Mouse (Mus musculus) R1 (cell line): ENCODE results near the gene Cd300ld5.
"Not testable (repeated sequence)": the region's sequence is repeated elsewhere in the genome, so short reads cannot be mapped to it uniquely, and the experiment has no call there.

ENCODE experiments used
- DNase-seq: peaks from one replicate; pipeline ENCODE4 v3.0.0-alpha.2; 2018; ENCODE audit warnings: low read depth, low spot score

Cd300ld5 gene

DNA sequence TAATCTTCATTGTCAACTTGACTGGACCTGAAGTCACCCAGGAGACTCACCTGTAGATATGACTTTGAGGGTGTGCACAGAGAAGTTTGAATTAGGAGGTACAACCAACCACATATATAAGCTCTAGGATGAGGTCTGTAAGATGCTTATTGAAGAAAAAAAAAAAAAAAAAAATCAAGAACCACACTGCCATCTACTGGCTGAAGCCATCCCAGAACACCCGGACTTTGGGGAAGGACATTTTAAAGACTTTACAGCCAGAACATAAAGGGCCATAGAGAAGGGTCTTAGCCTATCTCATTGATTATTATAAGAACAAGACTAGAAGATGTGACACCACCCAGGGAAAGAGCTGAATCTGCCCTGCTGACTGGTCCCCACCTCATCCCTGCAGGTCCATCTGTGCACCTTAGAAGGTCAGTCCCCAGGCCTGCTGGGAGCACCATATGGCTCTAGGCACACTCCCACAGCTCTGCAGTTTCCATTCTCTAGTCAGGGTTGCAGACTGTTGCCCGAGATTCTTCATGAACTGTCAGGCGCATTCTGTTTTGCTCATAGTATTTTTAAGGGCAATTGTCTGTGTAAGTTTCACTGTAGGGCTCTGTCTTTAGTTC is 11.8 kb upstream of the Cd300ld5 start:
- peak; percentile 46 for DNase-seq

DNA sequence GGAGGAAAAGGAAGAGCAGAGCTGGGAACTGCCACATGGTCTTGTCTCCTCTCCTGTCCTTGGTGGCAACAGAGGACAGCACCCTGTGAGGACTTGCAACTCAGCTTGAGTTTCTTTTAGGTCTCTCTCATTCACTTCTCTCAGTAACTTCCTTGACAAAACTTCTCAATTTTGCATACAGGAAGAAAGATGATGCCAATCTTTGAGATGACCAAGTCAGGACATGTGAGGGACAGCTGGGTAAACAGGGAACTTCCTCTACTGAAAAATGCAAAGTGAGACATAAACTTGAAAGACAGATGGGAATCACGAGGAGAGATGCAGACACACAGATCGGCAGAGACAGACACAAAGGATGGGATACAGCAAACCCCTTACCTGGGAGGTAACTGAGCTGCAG is 10.7 kb upstream of the Cd300ld5 start, which contains the start of gene Cd300ld3:
Gene Cd300ld3 (minus strand): TSS at position 151 of the 400 bp plus-strand sequence.
- DNase-seq, result no peak

DNA sequence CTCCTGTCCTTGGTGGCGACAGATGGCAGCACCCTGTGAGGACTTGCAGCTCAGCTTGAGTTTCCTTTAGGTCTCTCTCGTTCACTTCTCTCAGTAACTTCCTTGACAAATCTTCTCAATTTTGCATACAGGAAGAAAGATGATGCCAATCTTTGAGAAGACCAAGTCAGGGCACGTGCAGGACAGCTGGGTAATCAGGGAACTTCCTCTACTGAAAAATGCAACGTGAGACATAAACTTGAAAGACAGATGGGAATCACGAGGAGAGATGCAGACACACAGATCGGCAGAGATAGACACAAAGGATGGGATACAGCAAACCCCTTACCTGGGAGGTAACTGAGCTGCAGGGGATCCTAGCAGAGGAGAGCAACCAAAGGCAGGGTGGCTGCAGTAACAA is 10.7 kb downstream of the Cd300ld5 start, which contains the start of gene Cd300ld4:
Gene Cd300ld4 (minus strand): TSS at position 101 of the 400 bp plus-strand sequence.
- DNase-seq, result not testable (repeated sequence)

DNA sequence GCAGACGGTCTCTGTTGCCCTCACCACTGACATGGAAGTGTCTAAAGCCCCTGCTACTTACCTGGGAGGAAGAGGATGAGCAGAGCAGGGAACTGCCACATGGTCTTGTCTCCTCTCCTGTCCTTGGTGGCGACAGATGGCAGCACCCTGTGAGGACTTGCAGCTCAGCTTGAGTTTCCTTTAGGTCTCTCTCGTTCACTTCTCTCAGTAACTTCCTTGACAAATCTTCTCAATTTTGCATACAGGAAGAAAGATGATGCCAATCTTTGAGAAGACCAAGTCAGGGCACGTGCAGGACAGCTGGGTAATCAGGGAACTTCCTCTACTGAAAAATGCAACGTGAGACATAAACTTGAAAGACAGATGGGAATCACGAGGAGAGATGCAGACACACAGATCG is 21.5 kb downstream of the Cd300ld5 start, which contains the start of gene Cd300ld2:
Gene Cd300ld2 (minus strand): TSS at position 101 of the 400 bp plus-strand sequence.
- DNase-seq, result not testable (repeated sequence)

DNA sequence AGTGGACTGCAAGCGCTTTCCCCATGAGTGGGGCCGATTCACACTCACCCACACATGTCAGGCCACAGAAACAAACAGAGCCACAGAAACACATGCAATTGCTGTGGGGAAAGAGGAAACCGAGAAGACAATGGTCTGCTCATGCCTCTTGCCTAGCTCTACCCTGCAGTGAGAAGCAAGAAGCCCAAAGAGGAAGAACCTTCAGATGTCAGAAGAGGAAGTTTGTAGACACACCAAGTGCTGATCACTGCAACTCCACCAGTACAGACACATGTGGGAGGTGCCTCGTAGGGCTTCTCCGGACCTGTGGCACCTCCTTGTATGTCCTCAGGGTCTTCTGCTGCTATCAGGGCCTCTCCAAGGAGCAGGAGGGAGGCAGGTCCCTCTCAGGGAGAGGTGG is 33.5 kb downstream of the Cd300ld5 start:
- no peak for DNase-seq

DNA sequence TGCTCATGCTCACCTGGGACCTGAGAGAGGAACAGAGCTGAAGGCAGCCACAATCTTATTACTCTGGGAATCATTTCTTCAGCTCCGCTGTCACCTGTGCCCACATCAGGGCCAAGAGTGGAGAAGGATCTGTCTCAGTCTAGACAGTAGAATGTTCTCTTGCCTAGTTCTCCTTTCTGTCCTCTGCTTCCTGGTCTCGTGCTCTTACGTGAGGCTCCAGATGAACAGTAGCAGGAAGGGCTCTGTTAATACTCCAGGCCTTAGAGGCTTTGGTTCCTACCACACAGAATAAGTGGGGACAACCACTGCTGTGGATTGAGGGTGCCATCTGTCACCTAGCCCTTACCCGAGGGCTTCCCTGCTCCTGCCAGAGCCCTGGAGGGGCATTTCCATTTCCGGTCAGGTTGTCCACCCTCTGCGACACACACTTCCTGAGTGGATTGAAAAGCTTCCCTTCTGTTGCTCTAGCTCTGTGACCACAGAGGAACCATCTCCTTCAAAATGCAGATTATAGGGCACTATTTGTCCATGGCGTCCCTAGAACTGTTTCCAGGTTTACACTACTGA is 36.0 kb downstream of the Cd300ld5 start, which contains the start of gene Cd300c2:
Gene Cd300c2 (minus strand): TSS at position 407 of the 567 bp plus-strand sequence.
- DNase-seq, result no peak

DNA sequence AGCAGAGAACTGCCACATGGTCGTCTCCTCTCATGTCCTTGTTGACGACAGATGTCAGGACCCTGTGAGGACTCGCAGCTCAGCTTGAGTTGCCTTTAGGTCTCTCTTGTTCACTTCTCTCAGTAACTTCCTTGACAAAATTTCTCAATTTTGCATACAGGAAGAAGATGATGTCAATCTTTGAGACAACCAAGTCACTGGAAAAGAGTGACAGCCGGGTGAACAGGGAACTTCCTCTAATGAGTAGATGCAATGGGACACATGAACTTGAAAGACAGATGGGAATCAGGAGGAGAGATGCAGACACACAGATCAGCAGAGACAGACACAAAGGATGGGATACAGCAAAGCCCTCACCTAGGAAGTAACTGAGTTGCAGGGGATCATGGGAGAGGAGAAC is 47.8 kb downstream of the Cd300ld5 start, which contains the start of gene Cd300ld:
Gene Cd300ld (minus strand): TSS at position 130 of the 400 bp plus-strand sequence.
- DNase-seq, result no peak

DNA sequence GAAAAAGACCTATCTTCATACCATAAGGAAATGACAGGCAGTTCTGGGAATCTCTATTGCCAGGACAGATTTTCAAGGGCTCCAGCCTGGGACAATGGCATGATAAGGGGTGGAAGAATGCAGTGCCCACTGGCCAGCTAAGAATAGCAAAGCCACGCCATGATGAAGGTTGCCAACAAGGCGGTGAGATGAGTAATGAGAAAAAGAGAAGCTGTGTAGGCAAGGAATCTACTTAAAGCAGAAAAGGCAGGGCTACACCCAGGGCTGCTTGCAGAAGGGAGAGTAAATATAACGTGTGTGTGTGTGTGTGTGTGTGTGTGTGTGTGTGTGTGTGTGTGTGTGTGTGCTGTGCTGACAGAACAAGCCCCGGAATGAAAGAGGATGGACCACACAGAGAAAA is 55.7 kb downstream of the Cd300ld5 start:
- DNase-seq, result no peak
